Mouse (Mus musculus) layer of hippocampus, adult 18-20 months (tissue): ENCODE results near the gene Rbbp9. TPM values are rescaled to one million over a fixed set of nuclear protein-coding genes. Genes with fewer than 3 reads are reported as not detected.
"Not testable (repeated sequence)": the region's sequence is repeated elsewhere in the genome, so short reads cannot be mapped to it uniquely, and the experiment has no call there.

Source experiments
- DNase-seq, 2 experiments: peaks; one replicate each; pipeline ENCODE4 v3.0.0; 2022; ENCODE audit warnings: low spot score in 2 of 2
- long read RNA-seq: library from polyadenylated mRNA; stranded (forward); transcript quantifications from one replicate; pipeline ENCODE4 v2.0.0, GENCODE M21; 2021
- total RNA-seq, 2 experiments: library from RNA; stranded (reverse); gene quantifications; 2 replicates each; pipeline ENCODE4 v1.2.3; 2021

The Rbbp9 gene
- total RNA-seq = 10 to 100 TPM; 28.5 to 29.0 TPM
- long read RNA-seq, transcript Rbbp9-201 (5 exons, 2,170 nt) = major isoform, 42 of 45 reads
- long read RNA-seq, partial matches to known transcripts = 0 of 45 reads
- long read RNA-seq, other reads (novel, unspliced or antisense) = 2 of 45 reads

DNA sequence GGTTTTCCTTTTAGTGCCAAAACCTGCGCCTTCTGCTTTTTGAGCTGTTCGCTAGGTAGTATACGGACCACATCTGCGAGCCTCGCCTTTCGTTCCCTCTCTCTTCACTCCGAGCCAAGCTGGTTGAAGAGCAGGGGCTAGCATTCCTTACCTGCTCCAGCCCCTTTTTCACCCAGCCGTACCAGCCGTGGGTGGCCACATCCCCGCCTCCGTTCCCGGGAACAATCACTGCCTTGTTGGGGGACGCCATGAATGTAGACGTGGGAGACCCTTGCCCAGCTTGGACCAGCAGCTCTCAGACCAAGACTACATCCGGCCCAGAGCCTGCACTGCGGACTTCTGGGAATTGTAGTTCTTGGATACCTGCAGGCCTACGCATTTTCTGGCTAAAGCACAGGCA, at the start of gene Rbbp9:
Gene Rbbp9, minus strand, starts transcription at position 341 of the 400 bp plus-strand sequence.
- peak; percentile 61 to 81 for DNase-seq

DNA sequence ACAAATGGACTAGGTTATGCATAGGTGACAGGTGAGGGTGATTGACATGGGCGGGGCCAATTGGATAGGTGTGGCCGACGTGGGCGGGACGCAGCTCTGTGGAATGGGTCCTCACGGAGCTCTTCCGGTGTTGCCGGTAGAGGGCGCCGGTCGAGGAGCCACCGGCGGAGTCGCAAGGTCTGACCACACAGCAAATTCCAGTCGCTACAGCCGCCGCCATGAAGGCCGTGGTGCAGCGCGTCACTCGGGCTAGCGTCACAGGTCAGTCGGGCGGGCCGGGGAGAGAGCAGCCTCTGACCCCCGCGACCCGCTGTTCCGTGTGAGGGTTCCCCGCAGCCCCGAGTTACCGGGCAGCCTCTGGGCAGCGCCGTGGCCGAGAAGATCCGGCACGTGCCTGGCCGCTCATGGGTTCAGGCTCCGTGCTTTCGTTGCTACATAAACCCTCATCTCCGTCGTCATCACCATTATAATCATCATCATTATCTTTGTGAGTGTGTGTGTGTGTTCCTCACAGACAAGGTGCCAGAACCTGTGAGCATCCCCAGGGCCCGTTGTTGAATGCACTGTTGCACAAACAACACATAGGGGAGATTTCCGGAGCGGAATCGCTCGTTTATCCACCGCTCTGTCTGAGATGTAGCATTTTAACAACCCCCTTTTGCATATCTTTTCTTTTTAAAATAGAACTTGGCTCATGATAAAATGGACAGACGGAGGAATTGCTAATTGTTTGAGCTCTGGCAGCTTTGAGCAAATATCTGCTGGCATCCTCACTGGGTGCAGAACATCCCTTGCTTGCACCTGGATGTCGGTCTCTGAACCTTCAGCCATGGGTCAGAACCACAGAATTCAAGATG, 49.4 kb upstream of the Rbbp9 start, which contains the start of gene Dtd1:
Gene Dtd1, plus strand, starts transcription at position 67 of the 857 bp plus-strand sequence.
- DNase-seq = peak; percentile 79 to 91

- DNase-seq = no peak
Measured at GRCm38 (mm10) chr2:144598006-144598405, 47.3 kb upstream of the Rbbp9 start.

DNA sequence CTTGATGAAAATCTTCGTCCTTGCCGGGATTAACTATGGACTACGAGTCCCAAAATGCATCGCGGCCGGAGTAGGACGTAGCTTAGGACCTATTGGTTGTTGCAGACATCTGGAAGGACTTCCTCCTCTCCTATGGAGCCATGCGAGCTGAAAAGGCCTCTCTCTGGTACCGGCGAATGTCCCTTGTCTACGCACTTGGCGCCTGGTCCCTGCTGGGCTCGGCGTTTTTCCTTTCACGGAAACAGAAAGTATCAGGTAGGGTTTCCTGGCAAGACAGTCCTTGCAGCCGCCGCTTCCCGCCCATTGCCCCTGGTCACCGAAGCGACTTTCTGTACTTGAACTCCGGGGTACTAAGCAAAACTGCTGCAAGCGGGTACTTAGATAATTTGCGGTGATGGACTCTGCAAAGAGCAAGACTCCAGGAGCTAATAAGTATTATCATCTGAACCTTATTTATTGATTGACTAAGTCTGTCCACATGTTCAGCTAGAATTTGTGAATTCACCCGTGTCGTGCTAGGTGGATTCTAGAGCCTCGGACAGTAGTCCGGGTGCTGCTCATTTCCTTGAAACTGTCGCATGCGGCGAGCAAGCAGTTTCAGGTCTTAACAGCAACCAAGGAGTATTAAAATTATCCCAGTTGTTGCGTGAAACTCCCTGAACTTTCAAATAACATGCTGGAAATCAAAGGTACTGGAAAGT, 43.4 kb upstream of the Rbbp9 start, which contains the start of gene Smim26:
Gene Smim26, plus strand, starts transcription at position 104 of the 701 bp plus-strand sequence.
- DNase-seq = peak; percentile 79 to 89

- not testable (repeated sequence) for DNase-seq
Measured at GRCm38 (mm10) chr2:144593036-144593435, 42.4 kb upstream of the Rbbp9 start.

- no peak for DNase-seq
Measured at GRCm38 (mm10) chr2:144588723-144589122, 38.1 kb upstream of the Rbbp9 start.

DNA sequence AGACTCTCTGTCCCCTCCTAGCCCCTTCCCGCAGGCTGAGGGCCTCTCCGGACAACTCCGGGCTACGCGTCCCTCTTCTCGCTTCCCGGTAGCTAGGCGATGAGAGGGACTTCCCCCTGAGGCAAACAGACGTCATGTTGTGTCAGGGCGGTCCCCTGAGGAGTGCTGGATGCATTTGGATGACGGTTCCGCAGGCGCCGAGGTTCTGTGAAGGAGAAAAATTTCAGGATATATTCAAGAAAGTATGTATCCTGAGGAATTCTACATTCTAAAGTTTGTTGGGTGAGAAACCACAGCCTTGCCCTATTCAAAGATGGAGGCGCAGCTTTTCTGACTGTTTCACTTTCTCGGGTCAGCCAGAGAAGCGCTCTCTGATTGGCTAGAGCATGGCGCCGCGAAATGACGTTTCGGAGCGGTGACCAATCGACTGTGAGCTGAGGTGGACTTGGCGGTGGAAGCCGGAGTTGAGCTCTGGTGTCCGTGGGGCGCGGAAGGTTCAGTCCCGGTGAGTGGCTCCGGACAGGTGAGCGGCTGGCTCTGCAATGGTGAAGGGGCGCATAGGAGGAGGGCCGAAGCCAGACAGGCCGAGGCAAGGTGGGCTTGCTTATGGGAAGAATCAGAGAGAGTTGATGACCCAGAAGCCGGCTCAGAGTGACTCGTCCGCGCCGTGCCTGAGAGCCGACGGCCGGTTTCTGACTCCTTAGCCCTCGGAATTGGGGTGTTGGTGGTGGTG, 5.3 kb upstream of the Rbbp9 start, which contains the start of gene Sec23b:
Gene Sec23b, plus strand, starts transcription at position 410 of the 733 bp plus-strand sequence.
- DNase-seq = peak; percentile 96 to 99

- no peak for DNase-seq
Measured at GRCm38 (mm10) chr2:144555286-144555819, 4.7 kb upstream of the Rbbp9 start.

DNA sequence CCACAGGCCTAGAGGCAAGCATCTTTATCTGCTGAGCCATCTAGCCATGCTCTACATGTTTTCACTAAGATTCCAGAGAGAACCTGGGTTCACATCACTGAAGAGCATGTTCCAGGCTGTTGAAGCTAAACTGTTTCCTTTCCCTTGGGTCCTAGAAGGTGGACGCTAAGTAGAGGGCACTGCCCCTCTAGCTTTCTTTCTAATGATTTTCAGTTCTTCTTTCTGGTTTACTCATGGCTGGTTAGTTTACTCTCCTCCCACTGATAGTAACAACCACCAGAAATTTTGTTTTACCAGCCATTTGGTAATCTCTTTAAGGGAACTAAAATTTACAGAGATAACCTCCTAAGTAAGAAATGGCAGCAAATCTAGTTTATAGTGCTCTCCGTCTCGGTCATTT, 3.2 kb upstream of the Rbbp9 start:
- DNase-seq = no peak

DNA sequence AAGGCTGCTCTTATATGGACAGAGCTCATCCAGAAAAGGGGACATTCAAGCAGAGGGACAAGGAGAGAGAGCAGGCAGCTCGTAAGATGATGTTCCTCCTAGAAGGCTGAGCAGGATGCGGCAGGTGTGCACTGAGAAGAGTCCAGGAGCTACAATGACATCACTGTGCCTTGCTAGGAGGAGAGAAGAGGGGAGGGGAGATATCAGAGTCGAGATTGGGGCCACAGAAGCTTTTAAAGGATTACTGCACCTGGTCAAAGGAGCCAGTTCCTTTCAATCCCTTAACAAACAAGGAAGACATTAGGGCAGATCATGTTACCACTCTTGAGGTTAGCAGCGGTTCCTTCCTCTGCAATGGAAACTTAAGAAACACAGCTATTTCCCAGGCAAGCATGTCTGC, 3.1 kb downstream of the Rbbp9 start:
- DNase-seq = no peak

DNA sequence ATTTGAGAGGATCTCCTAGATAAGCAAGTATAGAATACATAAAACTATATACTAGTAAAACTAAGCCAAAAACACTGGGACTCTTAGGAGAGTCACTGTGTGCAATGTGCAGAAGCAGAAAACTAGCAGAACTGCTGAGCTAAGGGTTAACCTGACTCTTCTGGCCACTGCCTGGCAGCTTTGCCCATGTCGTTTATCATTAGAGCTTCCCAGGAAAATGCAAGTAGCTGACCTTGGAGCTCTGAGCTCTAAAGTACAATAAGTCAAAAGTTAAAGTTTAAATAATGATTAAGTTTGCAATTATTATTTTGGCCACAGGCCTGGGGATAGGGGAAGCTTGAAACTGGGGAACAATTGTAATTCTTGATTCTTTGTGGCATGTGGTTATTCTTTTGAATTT, 5.2 kb downstream of the Rbbp9 start:
- no peak for DNase-seq

- DNase-seq = no peak
Measured at GRCm38 (mm10) chr2:144545061-144545460, 5.6 kb downstream of the Rbbp9 start.

DNA sequence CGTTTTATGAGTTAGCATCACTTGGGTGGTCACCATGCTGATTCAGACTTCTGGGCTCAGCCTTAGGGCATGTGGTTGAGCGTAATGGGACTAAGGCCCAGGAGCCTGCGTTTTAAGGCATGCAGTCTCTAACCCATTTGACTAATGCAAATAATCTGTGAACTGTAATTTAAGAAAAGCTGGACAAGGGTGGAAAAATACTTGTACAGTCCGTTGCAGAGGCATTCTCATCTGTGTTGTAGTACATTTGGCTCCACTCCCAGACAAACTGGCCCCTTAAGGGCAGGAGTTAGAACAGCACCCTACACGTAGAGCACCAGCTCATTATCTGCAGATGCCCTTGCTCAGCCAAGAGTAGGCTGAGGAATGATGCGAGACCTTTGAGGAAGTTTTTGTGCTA, 6.0 kb downstream of the Rbbp9 start:
- no peak for DNase-seq

GRCm38 (mm10) chr2:144543670-144544069, 7.0 kb downstream of the Rbbp9 start:
- no peak for DNase-seq

DNA sequence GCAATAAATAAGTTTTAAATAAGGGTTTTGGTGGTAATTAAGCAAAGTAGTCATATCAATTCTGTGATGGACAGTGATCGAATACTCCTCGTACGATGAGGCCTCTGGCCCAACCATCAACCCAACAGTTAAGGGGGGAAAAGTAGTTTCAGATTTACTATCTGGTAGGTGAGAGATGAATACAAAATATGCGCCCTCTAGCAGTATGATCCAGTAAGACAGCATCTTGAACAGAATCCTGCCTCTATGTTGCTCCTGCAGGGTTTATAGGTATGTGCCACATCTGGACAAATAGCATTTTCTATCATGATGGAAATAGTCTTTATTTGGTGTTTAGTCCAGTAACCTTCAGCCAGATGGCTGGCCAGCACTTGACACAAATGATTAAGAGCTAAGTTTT, 9.4 kb downstream of the Rbbp9 start:
- DNase-seq = no peak

DNA sequence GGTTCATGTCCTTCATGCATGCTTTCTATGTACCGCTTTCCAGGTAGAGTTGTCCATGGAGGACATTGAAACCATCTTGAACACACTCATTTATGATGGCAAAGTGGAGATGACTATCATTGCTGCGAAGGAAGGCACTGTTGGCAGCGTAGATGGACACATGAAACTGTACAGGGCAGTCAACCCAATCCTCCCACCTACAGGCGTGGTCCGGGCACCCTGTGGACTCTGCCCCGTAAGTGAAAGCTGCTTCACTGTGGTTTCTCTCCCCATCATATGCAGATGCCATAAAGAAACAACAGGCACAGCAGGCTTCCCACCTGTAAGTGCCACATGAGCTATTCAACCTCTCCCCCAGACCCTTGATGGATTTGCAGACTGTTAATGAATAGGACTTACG, 13.5 kb downstream of the Rbbp9 start:
- no peak for DNase-seq

DNA sequence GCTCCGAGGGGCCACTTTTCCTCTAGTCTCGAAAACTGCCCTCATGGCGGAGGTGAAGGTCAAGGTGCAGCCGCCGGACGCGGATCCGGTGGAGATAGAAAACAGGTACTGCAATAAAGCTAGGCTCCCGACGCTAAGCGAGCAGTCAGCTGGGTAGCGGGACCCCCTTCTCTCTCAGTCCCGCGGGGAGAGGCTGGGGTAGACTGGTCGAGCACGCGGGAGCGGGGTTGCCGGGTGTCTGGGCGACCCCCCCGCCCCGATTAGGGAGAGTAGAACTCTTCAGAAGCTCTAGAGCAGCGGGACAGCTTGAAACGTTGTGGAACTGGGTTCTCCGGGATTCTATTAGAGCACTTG, 22.9 kb downstream of the Rbbp9 start:
- no peak for DNase-seq

GRCm38 (mm10) chr2:144526981-144527820, 23.5 kb downstream of the Rbbp9 start, which contains the start of the genes Dzank1 and Polr3f:
Gene Dzank1 (minus strand): TSS chr2:144527414.
Gene Polr3f (plus strand): TSS chr2:144527718.
- peak; percentile 97 to 99 for DNase-seq

DNA sequence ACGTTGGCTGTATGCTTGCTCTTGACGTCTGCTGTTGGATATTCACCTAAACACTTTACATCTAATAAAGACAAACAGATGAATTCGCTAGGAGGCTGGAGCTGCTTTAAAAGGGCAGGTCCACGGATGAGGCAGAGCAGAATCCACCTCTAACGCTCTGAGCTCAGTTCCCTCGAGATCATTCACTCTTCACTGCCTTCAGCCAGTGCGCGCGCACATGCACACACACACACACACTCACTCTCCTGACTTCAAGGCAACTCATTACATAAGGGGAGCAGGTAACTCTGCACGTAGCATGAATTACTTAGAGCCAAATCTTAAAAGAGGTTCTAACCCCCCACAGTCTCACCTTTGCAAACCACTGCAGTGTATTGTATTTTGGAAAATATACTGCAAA, 24.8 kb downstream of the Rbbp9 start:
- DNase-seq = peak in 1 of 2 experiments; percentile 32

DNA sequence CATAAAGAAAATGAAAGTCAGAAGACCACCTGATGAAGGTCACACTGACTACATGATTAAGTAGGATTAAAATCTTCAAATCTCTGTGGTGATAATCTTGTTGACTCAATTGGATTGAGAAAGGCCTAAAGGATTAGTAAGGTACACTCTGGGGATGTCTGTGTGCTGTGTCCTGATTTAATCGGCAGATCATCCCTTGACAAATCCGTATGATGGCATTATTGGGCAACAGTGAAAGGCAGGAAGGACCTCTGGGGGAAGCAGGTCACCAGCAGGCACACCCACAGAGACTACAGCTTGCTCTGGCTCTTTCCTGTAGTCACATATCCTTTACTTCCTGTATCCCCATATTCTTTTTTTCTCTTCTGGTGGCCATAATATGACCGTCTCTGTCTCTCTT, 30.9 kb downstream of the Rbbp9 start:
- no peak for DNase-seq
